Mouse (Mus musculus) forebrain, embryonic 12.5 days (tissue): Measurements from ENCODE around the gene Gm20532. TPM values are rescaled to one million over a fixed set of nuclear protein-coding genes. Genes with fewer than 3 reads are reported as not detected.

Experiments
- ATAC-seq: fragments of 200-750 bp; cut with Nextera tagmentation; 2 replicates; pipeline ENCODE4 v1.8.0; 2017; ENCODE audit warnings: moderate TSS enrichment; ENCODE audit not compliant: low FRiP score
- H3K27ac ChIP-seq: fragments of 300-500 bp; sonication (generic); 2 replicates; pipeline ENCODE4 v1.5.1; 2016; ENCODE audit warnings: mild to moderate bottlenecking
- H3K27me3 ChIP-seq: fragments of 300-500 bp; sonication (generic); 2 replicates; pipeline ENCODE4 v1.6.1; 2016; ENCODE audit warnings: mild to moderate bottlenecking
- H3K36me3 ChIP-seq: fragments of 300-500 bp; sonication (generic); replicated peaks from 2 replicates; pipeline ENCODE4 v1.6.1; 2016; ENCODE audit warnings: mild to moderate bottlenecking
- H3K4me1 ChIP-seq: fragments of 300-500 bp; sonication (generic); 2 replicates; pipeline ENCODE4 v1.6.1; 2016
- H3K4me2 ChIP-seq: fragments of 300-500 bp; sonication (generic); 2 replicates; pipeline ENCODE4 v1.6.1; 2016; ENCODE audit warnings: mild to moderate bottlenecking, moderate library complexity
- H3K4me3 ChIP-seq: fragments of 300-500 bp; sonication (generic); replicated peaks from 2 replicates; pipeline ENCODE4 v1.5.1; 2016; ENCODE audit warnings: mild to moderate bottlenecking
- H3K9ac ChIP-seq: fragments of 300-500 bp; sonication (generic); 2 replicates; pipeline ENCODE4 v1.6.1; 2016; ENCODE audit warnings: mild to moderate bottlenecking
- H3K9me3 ChIP-seq: fragments of 300-500 bp; sonication (generic); 2 replicates; pipeline ENCODE4 v1.6.1; 2016
- WGBS: fragments of 180-500 bp; shearing (Covaris S2); methylation state at CpG from one replicate; pipeline ENCODE4 v1.1.7; 2016; 5-methylcytosine and 5-hydroxymethylcytosine counted together
- polyA plus RNA-seq: library from polyadenylated mRNA; unstranded; fragments of >200 nt; fragmentation: Nextera tagmentation; extraction: Ambion mirVana; gene quantifications from 2 replicates; pipeline ENCODE4 v1.2.1, GENCODE M21; 2016

Gene Gm20532
- polyA plus RNA-seq, 1 experiment from 2014 or later, result not detected

- Histone ChIP-seq H3K4me1 (peaks cover 25% of the 10 kb centered on the region), H3K36me3 (no peaks in the 10 kb centered on the region), H3K9me3 (no peaks in the 10 kb centered on the region), H3K9ac (no peak overlapping the region), H3K27ac (no peak overlapping the region), H3K4me2 (no peak overlapping the region), H3K4me3 (no peak overlapping the region), H3K27me3 (0 out of 2 replicates have a peak, but pooled peaks cover 3% of the 10 kb centered on the region)
- WGBS, result 78% methylated on average over 1 of the region's 1 CpGs
- ATAC-seq, result no peak
Observed at GRCm38 (mm10) chr2:26575378-26575777, 11.1 kb upstream of the Gm20532 start.

DNA sequence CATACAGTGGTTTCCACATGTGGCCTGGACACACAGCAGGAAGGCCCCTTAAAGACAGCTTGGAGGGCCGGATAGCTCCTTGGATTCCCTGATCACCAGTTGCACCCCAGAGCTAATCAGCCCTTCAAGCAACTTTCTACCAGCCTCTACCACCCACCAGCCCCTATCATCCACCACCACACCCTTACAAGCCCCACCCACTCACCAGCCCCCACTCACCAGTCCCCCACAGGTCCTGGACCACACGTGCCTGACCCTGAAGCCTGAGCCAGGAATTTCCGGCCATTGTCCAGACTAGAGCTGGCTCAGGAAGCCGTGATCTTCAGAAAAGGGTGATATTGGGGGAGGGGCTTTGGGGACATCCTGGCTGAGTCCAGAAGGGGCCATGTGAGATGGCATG is 10.6 kb upstream of the Gm20532 start:
- Histone ChIP-seq H3K4me1 (peaks cover 25% of the 10 kb centered on the region), H3K9me3 (no peaks in the 10 kb centered on the region), H3K27ac (no peak overlapping the region), H3K9ac (no peak overlapping the region), H3K36me3 (no peaks in the 10 kb centered on the region), H3K4me3 (no peak overlapping the region), H3K4me2 (no peak overlapping the region), H3K27me3 (0 out of 2 replicates have a peak, but pooled peaks cover 3% of the 10 kb centered on the region)
- WGBS, result 55% methylated on average over 4 of the region's 4 CpGs
- ATAC-seq, result no peak

- no peak overlapping the region for H3K4me2 ChIP-seq
- H3K4me1 ChIP-seq, result peaks cover 25% of the 10 kb centered on the region
- 51% methylated on average over 4 of the region's 4 CpGs for WGBS
- 0 out of 2 replicates have a peak, but pooled peaks cover 3% of the 10 kb centered on the region for H3K27me3 ChIP-seq
- H3K9ac ChIP-seq, result no peak overlapping the region
- ATAC-seq, result no peak
- H3K4me3 ChIP-seq, result no peak overlapping the region
- no peak overlapping the region for H3K27ac ChIP-seq
- no peaks in the 10 kb centered on the region for H3K9me3 ChIP-seq
- H3K36me3 ChIP-seq, result no peaks in the 10 kb centered on the region
Observed at GRCm38 (mm10) chr2:26576462-26576861, 10.0 kb upstream of the Gm20532 start.

GRCm38 (mm10) chr2:26578369-26578768 is 8.1 kb upstream of the Gm20532 start:
- no peak overlapping the region for H3K4me3 ChIP-seq

GRCm38 (mm10) chr2:26579714-26580113 is 6.7 kb upstream of the Gm20532 start, which contains the start of gene Egfl7:
Gene Egfl7, plus strand, starts transcription at chr2:26580014.
- Histone ChIP-seq H3K27ac (no peak within 1 kb of the TSS), H3K27me3 (no peaks in the 10 kb centered on the region), H3K4me2 (no peak within 1 kb of the TSS), H3K4me3 (no peak within 1 kb of the TSS), H3K4me1 (peaks cover 10% of the 10 kb centered on the region), H3K36me3 (no peaks in the 10 kb centered on the region), H3K9me3 (no peaks in the 10 kb centered on the region), H3K9ac (no peak within 1 kb of the TSS)
- no peak for ATAC-seq
- 96% methylated on average over 1 of the region's 1 CpGs for WGBS

More at GRCm38 (mm10) chr2:26578369-26578768, 8.1 kb upstream of the Gm20532 start:
- no peak overlapping the region for H3K4me2 ChIP-seq
- no peak for ATAC-seq
- no peaks in the 10 kb centered on the region for H3K36me3 ChIP-seq
- WGBS, result 59% methylated on average over 6 of the region's 6 CpGs
- H3K9ac ChIP-seq, result no peak overlapping the region
- 0 out of 2 replicates have a peak, but pooled peaks cover 1% of the 10 kb centered on the region for H3K27me3 ChIP-seq
- H3K9me3 ChIP-seq, result no peaks in the 10 kb centered on the region
- no peak overlapping the region for H3K27ac ChIP-seq
- peaks cover 24% of the 10 kb centered on the region for H3K4me1 ChIP-seq

DNA sequence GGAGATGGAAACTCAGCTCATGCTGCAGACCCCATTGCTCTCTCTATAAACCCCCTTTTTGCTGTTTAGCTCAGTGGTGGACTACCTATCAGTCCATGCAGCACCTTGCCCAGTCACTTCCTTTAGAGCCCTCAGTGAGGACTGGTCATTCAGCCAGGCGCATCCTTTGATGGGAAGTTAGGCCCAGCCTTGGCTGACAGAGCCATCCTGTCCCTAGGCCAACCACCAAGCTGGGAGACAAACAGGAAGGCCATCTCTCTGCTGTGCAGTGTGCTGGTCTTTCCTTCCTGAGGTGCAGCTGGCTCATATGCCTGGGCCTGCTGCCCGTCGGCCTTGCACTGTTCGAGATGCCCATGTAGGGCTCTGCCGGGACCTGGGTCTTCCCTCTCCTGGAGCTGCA is 5.7 kb upstream of the Gm20532 start:
- WGBS, result 87% methylated on average over 5 of the region's 5 CpGs
- Histone ChIP-seq H3K4me3 (no peak overlapping the region), H3K4me1 (peaks cover 5% of the 10 kb centered on the region; the same call in 1 of the 2 replicates), H3K4me2 (no peak overlapping the region), H3K27me3 (no peaks in the 10 kb centered on the region), H3K9ac (no peak overlapping the region), H3K36me3 (no peaks in the 10 kb centered on the region), H3K9me3 (no peaks in the 10 kb centered on the region), H3K27ac (no peak overlapping the region)
- no peak for ATAC-seq

DNA sequence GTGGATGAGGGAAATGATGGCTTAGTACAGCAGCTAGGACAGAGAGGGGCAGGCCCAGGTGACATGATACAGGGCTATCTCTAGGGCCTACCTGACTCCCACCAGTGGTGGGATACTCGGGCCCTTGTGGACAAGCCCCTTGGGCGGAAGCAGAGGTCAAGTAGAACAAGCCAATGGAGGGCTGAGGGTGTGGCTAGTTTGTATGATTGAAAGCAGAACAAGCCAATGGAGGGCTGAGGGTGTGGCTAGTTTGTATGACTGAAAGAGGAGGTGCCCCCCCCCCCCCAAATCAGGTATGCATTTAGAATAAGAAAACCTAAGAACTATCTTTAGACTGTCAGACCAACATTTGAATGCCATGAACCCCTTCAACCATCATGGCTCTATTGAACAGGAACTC is 4.2 kb upstream of the Gm20532 start:
- Histone ChIP-seq H3K4me1 (peaks cover 15% of the 10 kb centered on the region), H3K9ac (no peak overlapping the region), H3K27me3 (no peaks in the 10 kb centered on the region), H3K4me3 (no peak overlapping the region), H3K9me3 (no peaks in the 10 kb centered on the region), H3K4me2 (no peak overlapping the region), H3K27ac (no peak overlapping the region), H3K36me3 (no peaks in the 10 kb centered on the region)
- ATAC-seq, result no peak
- 67% methylated on average over 2 of the region's 2 CpGs for WGBS

DNA sequence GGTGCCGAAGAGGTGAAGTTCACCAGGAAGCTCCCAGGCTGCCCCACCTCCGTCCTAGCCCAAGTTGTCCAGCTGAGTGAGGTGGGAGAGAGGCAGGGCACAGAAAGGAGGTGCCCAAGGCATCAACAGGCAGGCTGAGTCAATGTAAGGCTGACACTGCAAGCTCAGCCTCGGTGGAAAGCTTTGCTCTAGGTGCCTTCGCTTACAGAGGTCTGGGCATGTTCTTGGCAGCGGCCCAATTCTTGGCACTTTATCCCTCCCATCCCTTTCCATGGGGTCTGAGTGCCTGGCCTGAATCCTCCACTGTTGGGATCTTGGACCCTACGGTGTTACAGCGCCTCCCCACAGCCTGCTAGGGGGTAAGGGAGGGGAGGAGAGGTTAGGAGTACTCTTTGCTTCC is 3.7 kb upstream of the Gm20532 start:
- H3K4me2 ChIP-seq, result no peak overlapping the region
- no peak overlapping the region for H3K27ac ChIP-seq
- ATAC-seq, result no peak
- 77% methylated on average over 7 of the region's 7 CpGs for WGBS
- peaks cover 5% of the 10 kb centered on the region; the same call in 1 of the 2 replicates for H3K27me3 ChIP-seq
- H3K36me3 ChIP-seq, result no peaks in the 10 kb centered on the region
- no peak overlapping the region for H3K4me3 ChIP-seq
- no peaks in the 10 kb centered on the region for H3K9me3 ChIP-seq
- no peak overlapping the region for H3K9ac ChIP-seq
- peaks cover 15% of the 10 kb centered on the region for H3K4me1 ChIP-seq

DNA sequence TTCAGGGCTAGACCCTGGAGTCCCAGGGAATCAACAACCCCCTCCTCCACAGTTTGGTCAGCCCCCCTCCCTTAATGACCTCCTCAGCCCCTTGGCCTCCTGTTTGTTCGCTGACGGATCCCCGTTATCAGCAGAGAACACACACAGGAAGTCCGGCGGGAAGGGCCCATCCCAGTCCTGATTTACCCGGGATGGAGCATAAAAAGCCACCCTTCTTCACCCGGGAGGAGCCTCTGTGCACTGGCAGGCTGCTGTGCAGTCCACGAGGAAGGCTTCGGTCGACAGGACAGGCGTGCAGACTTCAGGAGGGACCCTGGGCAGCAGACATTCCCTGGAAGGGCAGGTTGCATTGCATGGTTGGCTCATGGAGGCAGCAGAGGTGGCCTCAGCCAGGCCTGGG is 2.8 kb upstream of the Gm20532 start:
- no peak for ATAC-seq
- Histone ChIP-seq H3K9ac (no peak overlapping the region), H3K27me3 (peaks cover 5% of the 10 kb centered on the region; the same call in 1 of the 2 replicates), H3K4me3 (0 out of 2 replicates have a peak overlapping the region, but pooled peaks have one; percentile 0), H3K4me1 (peaks cover 10% of the 10 kb centered on the region; the same call in 1 of the 2 replicates), H3K9me3 (no peaks in the 10 kb centered on the region), H3K27ac (no peak overlapping the region), H3K36me3 (no peaks in the 10 kb centered on the region), H3K4me2 (no peak overlapping the region)
- 78% methylated on average over 11 of the region's 11 CpGs for WGBS

DNA sequence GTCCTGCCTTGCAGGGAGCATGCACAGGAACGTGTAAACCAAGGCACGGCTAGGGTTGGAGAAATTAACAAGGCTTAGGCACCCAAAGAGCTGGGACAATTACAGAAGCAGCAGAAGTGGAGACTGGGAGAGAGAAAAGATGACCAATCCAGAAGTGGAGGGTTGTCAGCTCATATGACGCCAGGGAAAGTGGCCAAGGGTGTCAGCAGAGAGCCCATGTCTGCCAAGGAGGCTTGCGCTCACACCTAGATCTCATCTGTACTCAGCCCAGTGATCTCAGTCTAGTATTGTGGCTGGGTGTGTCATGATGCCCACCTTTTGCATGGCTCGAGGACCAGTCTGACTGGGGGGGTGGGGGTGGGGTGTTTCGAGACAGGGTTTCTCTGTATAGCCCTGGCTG is 726 bp upstream of the Gm20532 start:
- Histone ChIP-seq H3K9me3 (no peaks in the 10 kb centered on the region), H3K4me3 (no peak overlapping the region), H3K4me1 (peaks cover 10% of the 10 kb centered on the region; the same call in 1 of the 2 replicates), H3K27ac (no peak overlapping the region), H3K36me3 (no peaks in the 10 kb centered on the region), H3K9ac (no peak overlapping the region), H3K27me3 (peaks cover 5% of the 10 kb centered on the region; the same call in 1 of the 2 replicates), H3K4me2 (no peak overlapping the region)
- WGBS, result 67% methylated on average over 6 of the region's 6 CpGs
- no peak for ATAC-seq

DNA sequence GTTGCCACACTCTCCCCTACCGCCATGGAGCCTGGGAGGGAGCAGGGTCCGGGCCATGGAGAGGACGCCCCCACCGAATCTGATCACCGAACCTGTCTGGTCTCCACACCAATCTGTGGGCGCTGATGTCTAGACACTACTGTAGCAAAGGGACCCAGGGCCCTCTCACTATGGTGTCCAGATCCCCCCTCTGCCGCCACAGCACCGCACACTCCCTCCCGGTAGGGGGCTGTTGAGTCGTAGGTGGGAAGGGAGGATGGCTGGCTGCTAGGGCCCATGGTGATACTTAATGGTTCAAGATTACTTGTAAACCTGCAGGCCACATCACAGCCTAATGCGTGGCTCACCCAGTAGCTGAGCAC is 586 bp downstream of the Gm20532 start:
- Histone ChIP-seq H3K36me3 (no peaks in the 10 kb centered on the region), H3K9ac (peak overlapping the region; percentile 61), H3K4me2 (peak overlapping the region; percentile 75), H3K9me3 (no peaks in the 10 kb centered on the region), H3K27ac (0 out of 2 replicates have a peak overlapping the region, but pooled peaks have one; percentile 21), H3K27me3 (peaks cover 5% of the 10 kb centered on the region; the same call in 1 of the 2 replicates), H3K4me3 (peak overlapping the region; percentile 65), H3K4me1 (peaks cover 10% of the 10 kb centered on the region; the same call in 1 of the 2 replicates)
- WGBS, result 8% methylated on average over 11 of the region's 11 CpGs
- ATAC-seq, result peak; percentile 66; the same call in 1 of the 2 replicates

DNA sequence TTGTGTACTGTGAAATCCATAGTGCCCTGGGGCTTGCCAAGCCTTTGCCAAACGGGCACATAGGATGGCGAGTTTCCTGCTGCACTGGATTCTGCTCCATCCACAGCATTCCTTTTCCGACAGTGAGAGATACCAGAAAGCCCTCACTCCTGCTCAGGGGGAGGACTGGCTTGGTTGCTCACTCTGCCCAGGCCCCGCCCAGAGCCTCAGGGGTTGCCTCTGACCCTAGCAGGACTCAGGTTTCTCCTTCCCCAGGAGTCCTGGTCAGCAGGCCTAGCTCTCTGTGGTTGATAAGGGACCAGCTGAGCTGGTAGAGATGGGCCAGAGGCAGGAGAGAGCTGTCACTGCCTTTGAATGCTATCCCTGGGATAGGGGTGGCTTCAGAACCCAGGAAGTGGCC is 2.1 kb downstream of the Gm20532 start:
- H3K27ac ChIP-seq, result no peak overlapping the region
- H3K27me3 ChIP-seq, result peaks cover 5% of the 10 kb centered on the region; the same call in 1 of the 2 replicates
- 53% methylated on average over 4 of the region's 4 CpGs for WGBS
- peaks cover 10% of the 10 kb centered on the region; the same call in 1 of the 2 replicates for H3K4me1 ChIP-seq
- peak overlapping the region; percentile 6; the same call in 1 of the 2 replicates for H3K4me2 ChIP-seq
- ATAC-seq, result no peak
- no peaks in the 10 kb centered on the region for H3K36me3 ChIP-seq
- H3K4me3 ChIP-seq, result no peak overlapping the region
- no peak overlapping the region for H3K9ac ChIP-seq
- no peaks in the 10 kb centered on the region for H3K9me3 ChIP-seq

DNA sequence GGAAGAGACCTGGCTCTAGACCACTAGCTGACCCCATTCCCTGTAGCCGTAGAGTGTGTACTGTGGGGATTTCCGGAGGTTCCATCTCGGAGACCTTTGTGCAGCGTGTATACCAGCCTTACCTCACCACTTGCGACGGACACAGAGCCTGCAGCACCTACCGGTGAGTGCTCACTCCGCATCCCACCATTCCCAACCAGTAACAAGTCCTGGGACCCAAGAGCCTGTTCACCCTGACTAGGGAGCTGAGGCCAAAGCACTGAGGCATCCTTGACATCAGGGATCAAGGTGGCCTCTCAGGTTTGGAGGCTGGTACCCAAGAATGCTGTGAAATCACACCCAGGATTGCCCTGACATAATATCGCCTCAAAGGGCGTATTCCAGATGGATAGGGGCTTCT is 2.8 kb downstream of the Gm20532 start:
- H3K27ac ChIP-seq, result no peak overlapping the region
- no peaks in the 10 kb centered on the region for H3K9me3 ChIP-seq
- H3K4me1 ChIP-seq, result peaks cover 10% of the 10 kb centered on the region; the same call in 1 of the 2 replicates
- 92% methylated on average over 10 of the region's 10 CpGs for WGBS
- H3K4me2 ChIP-seq, result no peak overlapping the region
- H3K4me3 ChIP-seq, result no peak overlapping the region
- H3K36me3 ChIP-seq, result no peaks in the 10 kb centered on the region
- ATAC-seq, result no peak
- H3K9ac ChIP-seq, result no peak overlapping the region
- peaks cover 5% of the 10 kb centered on the region; the same call in 1 of the 2 replicates for H3K27me3 ChIP-seq
